Mouse (Mus musculus) CH12.LX (cell line): ENCODE data around the gene Ttn.

ENCODE experiments used
- CTCF ChIP-seq, 2 experiments: IDR thresholded peaks in 1 of 2; conservative IDR thresholded peaks in 1 of 2; 2 replicates each; pipeline ENCODE4 v1.5.1; 2011 to 2012; ENCODE audit warnings: low read depth in 2 of 2, low read length in 2 of 2, improper control_type of control experiment in 1 of 2, inconsistent platforms in 1 of 2, mild to moderate bottlenecking in 1 of 2, moderate library complexity in 1 of 2
- EP300 ChIP-seq: IDR thresholded peaks from 2 replicates; pipeline ENCODE4 v1.6.1; 2011; ENCODE audit warnings: low read length, improper control_type of control experiment
- HCFC1 ChIP-seq: IDR thresholded peaks from 2 replicates; pipeline ENCODE4 v1.6.1; 2012; ENCODE audit warnings: low read depth, mild to moderate bottlenecking, inconsistent platforms, low read length, improper control_type of control experiment
- JUND ChIP-seq: conservative IDR thresholded peaks from 2 replicates; pipeline ENCODE4 v1.6.1; 2011; ENCODE audit warnings: low read depth, low read length, improper control_type of control experiment
- MAX ChIP-seq: IDR thresholded peaks from 2 replicates; pipeline ENCODE4 v1.6.1; 2011; ENCODE audit warnings: low read length, improper control_type of control experiment
- MXI1 ChIP-seq: IDR thresholded peaks from 2 replicates; pipeline ENCODE4 v1.6.1; 2011; ENCODE audit warnings: mild to moderate bottlenecking, low read depth, low read length, improper control_type of control experiment
- POLR2A ChIP-seq: IDR thresholded peaks from 2 replicates; pipeline ENCODE4 v1.6.1; 2011; ENCODE audit warnings: low read depth, mild to moderate bottlenecking, improper control_type of control experiment, low read length
- UBTF ChIP-seq: IDR thresholded peaks from 2 replicates; pipeline ENCODE4 v1.6.1; 2012; ENCODE audit warnings: low read depth, mild to moderate bottlenecking, inconsistent platforms, low read length, improper control_type of control experiment, moderate library complexity

DNA sequence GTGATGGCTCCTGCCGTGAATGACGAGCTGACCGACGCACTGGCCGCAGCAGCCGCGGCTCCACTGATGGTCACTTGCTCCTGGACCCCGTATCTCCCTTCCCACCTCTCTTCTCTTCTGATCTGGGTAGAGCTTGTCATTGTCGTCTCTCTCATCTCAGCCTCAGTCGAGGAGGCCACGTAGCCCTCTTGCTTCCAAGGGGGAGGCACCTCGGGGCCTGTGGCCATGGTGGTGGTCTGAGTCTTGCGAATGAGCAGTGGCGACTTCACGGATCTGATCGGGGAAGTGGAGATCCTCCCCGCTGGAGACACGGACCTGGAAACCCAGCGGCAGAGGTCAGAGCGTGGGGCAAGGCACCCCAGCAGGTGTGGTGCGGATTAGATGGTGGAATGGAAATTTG, 12.7 kb downstream of the Ttn start:
- TF ChIP-seq HCFC1 = no peak
- TF ChIP-seq CTCF (conservative IDR thresholded peaks at IDR 0.05 in 1 of 2, IDR thresholded peaks at IDR 0.05 in 1 of 2; ENCODE audit: low read depth in 2 of 2, low read length in 2 of 2) = no peak
- no peak for TF ChIP-seq MXI1
- TF ChIP-seq POLR2A = no peak
- TF ChIP-seq JUND = no peak
- TF ChIP-seq EP300 = no peak
- TF ChIP-seq UBTF = no peak
- TF ChIP-seq MAX = no peak
